Mouse (Mus musculus): ENCODE data around the gene Alg5.
"Not testable (repeated sequence)": the region's sequence is repeated elsewhere in the genome, so short reads cannot be mapped to it uniquely, and the experiment has no call there.

Alg5 gene

DNA sequence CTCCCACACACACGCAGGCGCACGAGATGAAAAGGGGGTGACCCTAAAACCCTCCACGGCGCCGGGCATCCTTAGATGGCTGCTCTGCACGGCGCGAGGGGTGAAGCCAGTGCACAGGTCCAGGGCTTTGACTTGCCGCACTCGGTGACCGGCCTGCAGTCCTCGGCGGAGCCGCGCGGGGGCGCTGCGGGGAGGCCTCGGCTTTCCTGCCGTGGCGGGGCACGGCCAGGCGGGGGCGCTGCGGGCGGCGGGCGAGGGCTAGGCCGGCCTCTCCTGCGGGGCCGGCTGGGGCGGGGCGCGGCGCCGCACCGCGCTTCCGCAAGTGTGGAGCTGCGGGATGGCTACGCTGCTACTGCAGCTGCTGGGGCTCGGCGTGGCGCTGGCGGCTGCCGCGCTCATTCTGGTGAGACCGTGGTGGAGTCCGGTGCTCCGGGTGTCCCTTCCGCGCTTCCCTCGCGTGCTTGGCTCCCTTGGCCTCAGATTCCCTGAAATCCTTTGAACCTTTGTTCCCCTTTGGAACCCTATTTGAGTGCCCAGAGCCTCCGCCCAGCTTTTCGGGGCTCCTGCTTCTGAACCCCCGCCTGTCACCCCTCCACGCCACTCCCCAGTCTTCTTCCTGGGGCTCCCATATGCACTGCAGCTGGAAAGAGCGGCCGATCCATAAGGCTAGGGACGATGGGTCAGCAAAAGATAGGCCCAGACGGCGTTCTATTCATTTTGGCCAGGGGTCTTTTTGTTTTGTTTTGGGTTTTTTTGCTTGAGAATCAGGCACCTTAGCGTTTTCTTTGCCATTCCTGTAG is at the start of gene Alg5, which contains the start of gene Exosc8:
Gene Alg5 (plus strand): TSS at position 293 of the 800 bp plus-strand sequence.
Gene Exosc8 (minus strand): TSS at position 147 of the 800 bp plus-strand sequence.
- DNase-seq = peak; percentile 72 to 92

DNA sequence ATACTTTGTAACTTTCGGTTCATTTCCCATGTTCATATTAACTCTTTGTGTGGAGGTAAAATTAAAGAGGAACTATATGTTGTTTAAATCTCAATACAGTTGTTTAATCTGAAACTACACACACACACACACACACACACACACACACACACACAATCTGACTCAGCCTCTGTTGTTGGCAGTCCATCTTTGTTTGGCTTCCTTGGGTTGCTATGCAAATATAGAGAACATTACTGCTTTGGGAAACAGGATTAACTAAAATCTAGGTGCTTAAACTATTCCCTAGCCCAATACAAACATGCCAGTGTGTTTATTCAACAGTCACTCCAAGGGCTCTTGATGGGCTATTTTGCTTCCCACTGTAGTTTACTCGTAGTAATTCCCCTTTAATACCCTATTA is 48.1 kb upstream of the Alg5 start:
- DNase-seq = no peak

DNA sequence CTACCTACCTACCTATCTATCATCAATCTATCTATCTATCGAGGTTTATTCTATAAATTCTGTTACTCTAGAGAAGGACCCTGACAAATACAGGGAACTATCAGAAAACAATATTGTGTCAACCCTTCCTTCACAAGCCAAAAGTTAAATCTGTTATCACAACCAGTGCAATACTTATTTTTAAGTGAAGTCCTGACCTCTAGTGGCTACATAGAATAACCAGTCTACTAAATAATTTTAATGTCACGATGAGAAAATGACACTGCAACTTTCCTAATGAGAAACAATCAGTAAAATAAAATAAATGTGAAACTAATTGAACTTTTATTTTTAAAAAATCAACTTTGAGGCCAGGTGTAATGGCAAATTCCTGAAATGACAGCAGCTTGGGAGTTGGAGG is 46.2 kb upstream of the Alg5 start:
- no peak for DNase-seq

DNA sequence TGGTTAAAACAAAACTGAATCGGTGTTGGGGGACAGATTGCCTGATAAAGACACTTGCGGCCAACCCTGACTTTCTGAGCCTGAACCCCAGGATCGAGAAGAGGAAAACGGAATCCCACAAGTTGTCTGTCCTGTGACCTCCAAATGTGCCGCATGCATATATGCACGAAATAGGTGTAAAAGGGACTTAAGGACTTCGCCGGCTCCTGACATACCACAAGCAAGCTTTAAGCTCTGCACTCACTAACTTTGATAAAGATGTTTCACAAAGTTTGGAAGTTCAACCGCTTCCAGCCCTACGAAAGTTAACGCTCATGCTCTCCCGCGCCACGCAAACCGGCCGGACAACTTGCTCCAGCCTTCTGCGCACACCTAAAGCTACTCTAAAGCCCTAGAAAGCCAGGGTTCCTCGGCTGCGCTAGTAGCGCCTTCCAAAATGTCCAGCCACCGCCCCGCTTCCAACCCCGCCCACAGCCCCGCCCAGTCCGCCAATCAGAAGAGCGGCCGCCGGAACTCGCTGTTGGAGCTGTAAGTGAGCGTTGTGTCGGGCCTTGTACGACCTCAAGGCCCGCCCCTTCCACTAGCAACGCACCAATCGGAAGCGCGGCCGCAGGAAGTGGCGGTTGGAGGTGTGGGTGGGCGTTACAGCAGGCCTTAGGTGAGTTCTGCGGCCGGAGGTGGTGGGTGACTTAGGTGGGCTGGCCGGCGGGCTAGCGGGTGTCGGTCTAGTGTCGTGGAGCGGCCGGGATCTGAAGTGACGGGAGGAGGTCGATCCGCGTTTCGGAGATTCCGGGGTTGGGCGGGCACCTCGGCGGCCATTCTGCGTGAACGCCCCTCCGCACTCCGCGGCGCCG is 42.9 kb upstream of the Alg5 start, which contains the start of gene Supt20:
Gene Supt20 (plus strand): TSS at position 606 of the 854 bp plus-strand sequence.
- peak; percentile 95 for DNase-seq

DNA sequence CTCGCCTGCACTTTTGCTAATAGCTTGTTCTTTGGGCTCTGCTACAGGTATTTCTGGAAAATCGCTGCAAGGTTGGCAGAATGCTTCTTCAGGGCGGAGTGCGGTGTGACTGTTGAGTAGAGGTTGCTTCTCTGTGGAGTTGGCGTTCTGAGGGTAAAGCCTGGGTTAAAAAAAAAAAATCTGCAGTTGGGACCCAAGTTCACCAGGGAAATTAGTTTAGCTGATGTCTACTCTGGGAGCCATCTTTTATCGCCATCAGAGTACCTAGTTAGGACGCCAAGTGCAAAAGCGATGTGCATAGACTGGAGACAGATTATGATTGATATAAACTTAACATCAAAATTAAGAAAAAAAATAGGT is 42.3 kb upstream of the Alg5 start:
- DNase-seq = no peak

DNA sequence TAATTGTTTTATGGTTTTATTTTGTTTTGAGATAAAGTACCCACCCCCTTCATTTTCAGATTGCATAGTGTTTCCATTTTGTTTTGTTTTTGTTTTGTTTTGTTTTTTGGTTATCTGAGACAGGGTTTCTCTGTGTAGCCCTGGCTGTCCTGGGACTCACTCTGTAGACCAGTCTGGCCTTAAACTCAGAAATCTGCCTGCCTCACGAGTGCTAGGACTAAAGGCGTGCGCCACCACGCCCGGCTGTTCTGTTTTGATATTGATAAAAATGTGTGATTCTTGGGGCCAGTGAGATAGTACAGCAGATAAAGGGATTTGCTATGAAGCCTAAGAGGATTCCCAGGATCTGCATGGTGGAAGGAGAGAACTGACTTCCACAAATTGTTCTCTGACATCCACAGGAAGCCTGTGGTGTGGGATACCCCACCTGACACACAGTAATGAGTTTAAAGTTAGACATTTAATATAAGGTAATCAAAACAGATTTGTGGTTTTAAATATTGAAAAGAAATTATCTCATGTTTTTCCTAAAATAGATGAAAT is 35.5 kb upstream of the Alg5 start:
- DNase-seq = no peak

DNA sequence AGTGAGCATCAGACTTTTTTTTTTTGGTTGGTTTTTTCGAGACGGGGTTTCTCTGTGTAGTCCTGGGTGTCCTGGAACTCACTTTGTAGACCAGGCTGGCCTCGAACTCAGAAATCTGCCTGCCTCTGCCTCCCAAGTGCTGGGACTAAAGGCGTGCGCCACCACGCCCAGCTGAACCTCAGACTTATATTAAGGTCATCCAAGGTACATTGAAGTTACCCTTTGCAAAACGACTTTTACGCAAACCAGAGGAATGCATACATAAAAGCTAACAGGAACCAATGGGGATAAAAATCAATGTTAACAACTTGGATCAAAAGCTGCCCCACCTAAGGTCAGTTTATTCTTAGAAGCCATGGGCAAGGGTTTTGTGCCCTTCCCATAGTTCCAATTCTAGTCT is 31.2 kb upstream of the Alg5 start:
- not testable (repeated sequence) for DNase-seq

DNA sequence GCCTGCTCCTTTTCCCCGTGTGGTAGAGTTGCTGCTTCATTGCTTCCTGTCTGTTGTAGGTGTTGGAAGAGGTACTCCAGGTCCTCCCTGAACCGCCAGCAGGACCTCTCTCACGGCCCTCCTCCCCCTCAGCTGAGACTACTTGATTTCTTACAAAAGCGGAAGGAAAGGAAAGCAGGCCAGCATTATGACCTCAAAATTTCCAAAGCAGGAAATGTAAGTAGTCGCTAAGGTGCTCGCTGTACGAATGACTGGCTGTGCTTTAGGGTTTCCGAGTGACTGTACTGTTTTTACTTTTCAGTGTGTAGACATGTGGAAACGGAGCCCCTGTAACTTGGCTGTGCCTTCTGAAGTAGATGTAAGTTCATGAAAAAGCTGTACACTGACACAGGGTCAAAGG is 26.4 kb upstream of the Alg5 start:
- DNase-seq = no peak

DNA sequence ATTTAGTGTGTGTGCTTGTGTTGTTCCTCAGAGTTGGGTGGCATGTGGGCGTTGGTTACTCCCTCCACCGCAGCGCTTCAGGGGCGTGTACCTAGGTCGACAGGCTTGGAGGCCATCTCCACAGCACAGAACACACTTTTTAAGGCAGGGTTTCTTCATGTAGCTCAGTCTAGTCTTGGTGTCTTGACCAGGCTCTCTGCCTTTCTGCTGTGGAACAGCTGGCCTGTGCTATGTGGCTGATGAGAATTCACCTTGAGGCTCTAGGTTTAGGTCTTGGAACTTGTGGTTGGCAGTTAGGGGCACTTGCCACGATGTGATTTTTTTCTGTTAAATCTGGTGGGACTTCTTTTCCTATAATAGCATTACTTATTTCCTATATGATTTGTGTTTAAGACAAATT is 21.1 kb upstream of the Alg5 start, which contains the start of gene Gm21958:
Gene Gm21958 (minus strand): TSS at position 101 of the 400 bp plus-strand sequence.
- no peak for DNase-seq

DNA sequence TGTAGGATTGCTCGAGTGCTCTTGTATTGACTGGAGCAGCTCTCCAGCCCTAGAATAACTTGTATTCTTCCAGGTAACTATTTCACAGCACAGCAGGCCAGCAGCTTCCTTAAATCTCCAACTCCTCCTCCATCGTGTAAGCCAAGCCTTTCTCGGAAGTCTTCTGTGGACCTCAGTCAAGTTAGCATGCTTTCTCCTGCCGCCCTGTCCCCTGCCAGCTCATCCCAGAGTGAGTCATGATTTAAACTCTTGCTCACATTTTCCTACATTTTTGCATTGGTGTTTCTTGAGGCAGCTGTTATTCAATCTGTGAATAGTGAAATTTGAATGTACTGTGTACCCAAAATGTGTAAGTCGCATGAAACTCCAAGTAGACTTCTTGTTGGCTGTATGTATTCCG is 19.9 kb upstream of the Alg5 start:
- DNase-seq = no peak

DNA sequence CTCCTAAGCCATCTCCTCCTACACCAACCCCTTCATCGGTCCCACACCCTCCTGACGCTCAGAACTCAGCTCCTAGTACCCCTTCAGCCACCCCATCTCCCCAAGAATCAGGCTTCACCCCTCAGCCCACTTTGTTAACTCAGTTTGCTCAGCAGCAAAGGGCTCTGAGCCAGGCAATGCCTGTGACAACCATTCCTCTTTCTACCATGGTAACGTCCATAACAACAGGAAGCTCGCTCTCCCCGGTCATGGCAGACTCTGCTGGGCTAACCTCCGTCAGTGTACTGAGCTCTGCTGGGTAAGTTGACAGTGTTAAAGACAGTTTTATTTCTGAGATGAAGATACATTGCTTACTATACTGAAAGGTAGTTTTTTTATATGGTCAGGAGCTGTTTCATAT is 18.0 kb upstream of the Alg5 start:
- no peak for DNase-seq

DNA sequence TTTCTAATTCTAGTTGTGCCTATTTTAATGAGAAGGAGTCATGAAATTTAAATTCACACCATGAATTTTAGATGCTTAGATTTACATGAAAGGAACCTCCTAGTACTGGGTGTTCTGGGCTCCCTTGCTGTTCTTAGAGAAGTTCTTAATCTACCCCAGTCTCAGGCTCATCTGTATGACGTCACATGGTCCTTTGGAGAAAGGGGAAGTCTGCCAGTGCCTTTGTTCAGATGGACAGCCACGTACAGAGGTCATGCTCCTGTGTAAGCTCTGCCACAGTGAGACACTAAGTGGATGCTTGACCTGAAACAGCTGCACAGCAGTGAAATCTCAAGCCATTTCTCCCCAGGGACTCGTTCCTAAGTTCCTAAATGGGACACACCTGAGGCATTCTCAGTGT is 16.4 kb upstream of the Alg5 start:
- no peak for DNase-seq

DNA sequence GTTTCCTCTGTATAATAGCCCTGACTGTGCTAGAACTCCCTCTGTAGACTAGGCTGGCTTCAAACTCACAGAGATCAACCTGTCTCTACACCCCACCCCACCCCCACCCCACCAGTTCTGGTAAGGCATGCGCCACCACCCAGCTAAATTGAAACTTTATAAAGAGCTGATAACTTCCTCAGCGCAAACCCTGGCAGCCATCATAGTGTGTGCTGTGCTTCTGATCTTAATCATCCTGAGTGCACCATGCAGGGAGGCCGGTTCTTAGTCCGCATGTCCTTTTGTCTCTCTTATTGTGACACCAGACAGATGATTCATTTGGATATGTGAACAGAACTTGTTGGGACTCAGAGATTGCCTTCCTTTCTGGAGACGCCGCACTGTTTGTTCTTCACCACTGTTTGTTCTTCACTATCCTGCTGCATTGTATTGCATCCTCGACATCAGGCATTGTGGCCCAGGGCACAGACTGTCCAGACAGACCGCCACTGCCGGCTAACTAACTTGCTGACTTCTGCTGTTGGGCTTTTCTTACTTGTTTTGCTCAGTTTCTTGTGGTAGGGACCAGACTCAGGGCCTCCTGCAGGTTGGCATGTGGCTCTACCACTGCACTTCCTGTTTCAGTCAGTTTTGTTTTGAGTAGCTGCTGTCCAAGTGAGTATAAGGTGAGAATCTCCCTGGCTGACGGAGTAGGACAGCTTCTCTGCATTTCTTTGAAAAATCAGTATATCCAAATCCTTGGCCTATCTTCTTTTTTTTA is 11.4 kb upstream of the Alg5 start:
- DNase-seq = no peak

DNA sequence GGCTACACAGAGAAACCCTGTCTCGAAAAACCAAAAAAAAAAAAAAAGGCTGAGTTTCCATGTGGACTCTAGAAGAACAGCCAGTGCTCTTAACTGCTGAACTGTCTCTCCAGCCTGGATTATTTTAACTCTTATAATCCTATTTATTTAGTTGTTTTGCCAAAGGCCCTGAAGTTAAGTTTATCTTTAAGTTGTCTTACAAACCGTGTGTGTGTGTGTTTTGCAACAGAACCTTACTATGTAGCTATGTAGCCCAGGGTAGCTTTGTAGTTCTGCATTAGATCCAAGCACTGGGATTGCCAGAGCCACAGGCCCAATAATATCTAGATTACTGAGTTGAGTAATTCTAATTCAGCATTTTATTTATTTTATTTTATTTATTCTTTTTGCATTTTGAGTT is 10.0 kb upstream of the Alg5 start:
- no peak for DNase-seq

DNA sequence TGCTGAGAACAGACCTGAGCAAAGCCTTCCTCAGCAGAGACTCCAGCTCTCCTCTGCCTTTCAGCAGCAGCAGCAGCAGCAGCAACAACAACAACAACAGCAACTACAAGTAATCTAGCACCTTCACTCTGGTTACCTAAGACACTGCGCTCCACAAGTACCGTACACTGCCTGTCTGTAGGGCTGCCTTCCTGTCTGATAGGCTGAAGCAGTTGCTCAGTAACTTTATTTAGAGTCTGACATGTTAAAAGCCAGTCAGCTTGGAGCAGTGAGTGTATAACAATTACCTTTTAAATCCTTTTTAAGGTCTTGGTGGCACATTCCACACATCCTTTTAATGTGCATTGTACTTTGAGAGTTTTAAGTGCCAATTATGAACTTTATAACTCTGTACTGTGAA is 7.8 kb upstream of the Alg5 start:
- DNase-seq = no peak

DNA sequence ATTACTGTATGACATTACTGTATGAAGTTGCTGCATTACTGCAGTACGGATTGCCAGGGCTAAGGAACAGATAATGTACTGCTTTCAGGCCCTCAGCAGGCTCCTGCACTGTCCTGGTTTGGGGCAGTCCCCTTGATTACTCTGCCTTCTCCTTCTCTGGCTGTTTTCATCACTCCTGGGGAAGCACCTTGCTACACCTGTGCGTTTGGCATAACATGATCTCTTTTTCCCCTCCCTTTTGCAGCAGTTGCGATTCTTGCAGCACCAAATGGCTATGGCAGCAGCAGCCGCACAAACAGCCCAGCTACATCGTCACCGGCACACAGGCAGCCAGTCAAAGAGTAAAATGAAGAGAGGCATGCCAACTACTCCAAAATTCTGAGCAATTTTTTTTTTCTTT is 7.2 kb upstream of the Alg5 start:
- no peak for DNase-seq

DNA sequence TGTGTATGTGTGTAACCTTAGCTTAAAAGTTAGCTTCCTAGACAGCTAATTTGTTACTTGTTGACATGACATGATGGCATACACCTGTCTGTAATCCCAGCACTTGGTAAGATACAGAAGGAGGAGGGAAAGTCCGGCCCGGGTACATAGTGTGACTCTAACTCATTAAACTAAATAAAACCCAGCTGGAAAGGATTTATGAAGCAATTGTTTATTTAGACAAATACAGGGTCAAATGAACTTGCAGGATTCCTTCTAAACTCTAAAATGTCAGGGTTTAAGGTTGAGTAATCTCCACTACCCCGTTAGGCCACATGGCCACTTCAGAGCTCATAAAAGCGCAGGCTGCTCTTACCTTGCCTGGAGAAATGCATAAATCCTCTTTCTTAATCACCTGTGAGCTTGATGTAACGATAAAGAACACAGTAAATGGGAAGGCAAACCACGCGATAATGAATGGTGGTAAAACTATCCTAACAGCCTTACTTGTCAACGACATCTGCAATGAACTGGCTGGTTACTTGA is 3.7 kb upstream of the Alg5 start:
- no peak for DNase-seq

DNA sequence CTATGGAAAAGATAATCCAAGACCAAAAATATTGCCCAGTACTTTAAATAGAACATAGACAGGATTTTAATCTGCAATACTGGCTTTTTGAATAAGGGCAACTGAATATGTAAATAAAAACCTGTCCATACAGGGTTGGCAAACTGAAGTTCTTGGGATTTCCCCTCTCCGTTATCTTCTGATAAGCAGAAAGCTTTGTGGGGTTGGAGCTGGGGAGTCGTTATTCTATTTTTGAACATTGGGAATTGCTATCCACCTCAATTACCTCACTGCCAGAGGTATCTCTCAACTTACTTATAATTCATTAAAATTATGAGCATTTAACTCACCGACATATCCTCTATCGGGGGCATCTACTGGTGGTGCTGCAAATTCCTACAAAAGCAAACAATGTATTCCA is 3.0 kb upstream of the Alg5 start:
- DNase-seq = no peak

DNA sequence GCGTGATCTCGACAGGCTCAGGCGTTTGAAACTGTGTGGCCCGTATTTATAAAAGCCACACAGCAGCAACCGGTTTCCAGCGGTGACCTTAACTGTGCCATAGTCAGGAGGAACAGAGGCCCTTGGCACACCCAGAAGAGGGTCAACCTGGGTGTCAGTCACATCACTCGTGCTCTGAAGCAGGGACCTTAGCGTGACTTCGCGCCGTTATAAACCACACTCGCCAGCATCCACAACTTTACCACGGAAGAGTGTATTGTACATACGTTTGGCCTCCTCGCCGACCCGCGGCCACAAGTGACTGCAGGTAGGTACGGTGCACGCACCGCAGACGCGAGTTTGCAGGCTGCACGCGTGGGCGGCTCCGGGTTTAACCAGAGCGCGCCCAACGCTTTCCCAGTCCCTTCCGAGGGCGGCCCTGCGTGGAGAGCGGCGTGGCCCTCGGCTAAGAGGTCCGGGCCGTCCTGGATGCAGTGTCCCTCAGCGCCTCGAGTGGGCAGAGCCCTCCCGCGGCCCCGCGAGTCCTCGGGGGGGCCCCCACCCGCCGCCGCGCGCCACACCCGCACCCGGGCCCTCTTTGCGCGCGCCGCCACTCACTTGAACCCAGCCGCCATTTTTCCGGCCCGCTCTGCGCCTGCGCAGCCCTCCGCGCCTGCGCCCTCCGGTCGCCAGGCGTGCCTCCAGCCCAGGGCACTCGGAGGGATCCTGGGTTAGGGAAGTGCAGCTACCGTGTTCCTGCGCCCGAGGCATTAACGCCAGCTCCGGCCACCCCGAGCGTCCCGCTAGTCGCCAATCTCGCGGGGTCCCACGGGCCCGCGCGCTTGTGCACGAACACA is 710 bp upstream of the Alg5 start:
- DNase-seq = peak; percentile 87 to 93

DNA sequence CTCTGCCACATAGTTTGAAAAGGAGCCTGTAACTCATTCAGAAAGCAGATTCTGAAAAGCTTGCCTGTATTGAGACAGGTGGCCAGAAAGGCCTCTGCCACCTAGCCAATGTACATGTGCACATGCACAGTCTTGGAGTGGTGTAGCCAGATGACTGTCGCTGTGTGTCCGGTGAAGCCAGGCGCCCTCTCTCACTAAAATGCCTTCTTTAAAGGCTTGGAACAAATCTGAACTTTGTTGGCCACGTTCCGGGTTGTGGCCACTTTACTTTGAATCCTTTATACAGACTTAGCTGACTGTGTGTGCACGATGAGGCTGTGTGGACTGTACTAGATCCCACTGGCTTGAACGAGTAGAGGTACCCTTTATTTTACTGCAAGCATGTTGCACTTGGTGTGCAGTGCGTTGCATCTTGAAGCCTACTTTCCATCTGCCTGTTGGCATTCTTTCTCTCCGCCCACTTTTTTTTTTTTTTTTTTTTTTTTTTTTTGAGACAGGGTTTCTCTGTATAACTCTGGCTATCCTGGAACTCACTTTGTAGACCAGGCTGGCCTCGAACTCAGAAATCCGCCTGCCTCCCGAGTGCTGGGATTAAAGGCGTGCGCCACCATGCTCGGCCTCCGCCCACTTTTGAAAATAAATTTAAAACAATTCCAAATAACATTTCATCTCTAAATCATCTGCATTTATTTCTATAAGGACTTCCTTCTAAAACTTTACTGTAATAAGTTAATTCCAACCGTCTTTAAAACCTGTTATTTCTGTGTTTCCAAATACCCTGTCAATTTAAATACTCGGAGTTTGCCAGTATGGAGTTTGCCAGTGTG is 975 bp downstream of the Alg5 start:
- DNase-seq = peak in 1 of 2 experiments; percentile 28

DNA sequence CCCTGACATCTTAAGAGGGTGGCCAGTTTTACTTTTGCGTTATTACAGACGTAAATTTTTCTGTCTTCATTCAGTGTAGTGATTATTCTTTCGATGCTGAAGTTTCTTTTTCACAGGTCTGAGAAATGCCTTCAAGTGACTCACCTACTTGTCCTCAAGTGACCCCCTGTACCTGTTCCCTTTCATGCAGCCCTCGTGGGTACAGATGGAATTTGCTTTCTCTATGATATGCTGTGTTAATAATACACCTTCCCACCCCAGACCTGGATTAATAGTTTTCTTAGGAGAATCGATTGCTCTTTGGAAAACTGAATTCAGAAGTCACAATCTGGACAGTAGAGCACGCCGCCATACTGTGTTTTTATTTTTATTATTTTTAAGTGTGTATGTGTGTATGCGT is 2.0 kb downstream of the Alg5 start:
- DNase-seq = no peak

Data from kidney, postnatal 36 days (tissue).